Mouse (Mus musculus) heart, adult 2 months (tissue): ENCODE data around the gene Ints11. TPM values are rescaled to one million over a fixed set of nuclear protein-coding genes. Genes with fewer than 3 reads are reported as not detected.

Experiments used
- DNase-seq, 2 experiments: peaks; one replicate each; pipeline ENCODE4 v3.0.0; 2021
- H3K27ac ChIP-seq: fragments of 200-600 bp; 2 replicates; pipeline ENCODE4 v1.8.1; 2022
- H3K27me3 ChIP-seq: fragments of 200-500 bp; 2 replicates; pipeline ENCODE4 v1.6.1; 2012; ENCODE audit warnings: mild to moderate bottlenecking, low read length, inconsistent platforms, mixed read lengths; ENCODE audit not compliant: control insufficient read depth, insufficient read depth
- H3K36me3 ChIP-seq: fragments of 200-500 bp; 2 replicates; pipeline ENCODE4 v1.6.1; 2012; ENCODE audit warnings: low read length, inconsistent platforms; ENCODE audit not compliant: control insufficient read depth, insufficient read depth
- H3K4me1 ChIP-seq: fragments of 200-500 bp; 2 replicates; pipeline ENCODE4 v1.6.1; 2011; ENCODE audit warnings: low read length; ENCODE audit not compliant: control insufficient read depth, insufficient read depth
- H3K4me3 ChIP-seq: fragments of 200-600 bp; 2 replicates; pipeline ENCODE4 v1.8.1; 2022
- H3K79me2 ChIP-seq: fragments of 200-500 bp; replicated peaks from 2 replicates; pipeline ENCODE4 v1.6.1; 2012; ENCODE audit warnings: mild to moderate bottlenecking, inconsistent platforms, low read length, moderate library complexity, mixed read lengths; ENCODE audit not compliant: control insufficient read depth, insufficient read depth
- H3K9ac ChIP-seq: fragments of 200-500 bp; 2 replicates; pipeline ENCODE4 v1.6.1; 2012; ENCODE audit warnings: low read depth, mild to moderate bottlenecking, control low read depth, inconsistent platforms, low read length, mixed read lengths
- CTCF ChIP-seq: fragments of 200-600 bp; IDR thresholded peaks from 2 replicates; pipeline ENCODE4 v1.8.1; 2022; ENCODE audit warnings: antibody characterized with exemption, mild to moderate bottlenecking, moderate library complexity
- EP300 ChIP-seq: fragments of 200-500 bp; IDR thresholded peaks from 2 replicates; pipeline ENCODE4 v1.6.1; 2011; ENCODE audit warnings: low read depth, low read length, control low read depth; ENCODE audit not compliant: insufficient read depth
- POLR2A ChIP-seq: fragments of 200-500 bp; IDR thresholded peaks from 2 replicates; pipeline ENCODE4 v1.6.1; 2011; ENCODE audit warnings: mild to moderate bottlenecking, low read depth, low read length, control low read depth; ENCODE audit not compliant: insufficient read depth
- WGBS: fragments of 180-500 bp; shearing (Covaris S2); methylation state at CpG from one replicate; pipeline ENCODE4 v1.1.7; 2018; 5-methylcytosine and 5-hydroxymethylcytosine counted together
- intact Hi-C: fragments of 180-260 bp; cut with DNase I; formaldehyde crosslinking; loops from one replicate; pipeline ENCODE4 v1.15.1; 2025
- polyA plus RNA-seq: library from polyadenylated mRNA; depleted of rRNA; stranded (reverse); fragments of >200 nt; gene quantifications from 2 replicates; pipeline ENCODE4 v1.2.3, GENCODE M21; 2012
- total RNA-seq, 2 experiments: library from RNA; stranded (reverse); gene quantifications; 2 replicates each; pipeline ENCODE4 v1.2.3; 2021

Ints11 gene
- total and polyA plus RNA-seq, 3 experiments, result 15.3 to 17.4 (median 15.8) TPM

GRCm38 (mm10) chr4:155838187-155839153, 30.9 kb upstream of the Ints11 start:
- intact Hi-C loops, result no loop called here
- DNase-seq, result peak; percentile 65 to 70
- Histone ChIP-seq H3K36me3 (peaks cover 2% of the 10 kb centered on the region; the same call in 1 of the 2 replicates), H3K27ac (peak overlapping the region; percentile 84), H3K4me1 (peaks cover 23% of the 10 kb centered on the region), H3K4me3 (no peak overlapping the region), H3K9ac (peak overlapping the region; percentile 34; the same call in 1 of the 2 replicates), H3K27me3 (no peaks in the 10 kb centered on the region), H3K79me2 (no peaks in the 10 kb centered on the region)
- 33% methylated on average over 8 of the region's 8 CpGs for WGBS
- TF ChIP-seq CTCF, result no peak
- TF ChIP-seq POLR2A, result 0 out of 2 replicates have a peak, but pooled peaks have one; percentile 10
- TF ChIP-seq EP300, result peak; percentile 54; the same call in 1 of the 2 replicates

GRCm38 (mm10) chr4:155839483-155839910, 29.8 kb upstream of the Ints11 start, which contains the start of gene Mxra8:
Mxra8 (plus strand) TSS chr4:155839680.
- intact Hi-C loops, result no loop called here
- TF ChIP-seq CTCF (no peak), POLR2A (peak; percentile 80), EP300 (peak; percentile 53; the same call in 1 of the 2 replicates)
- no peaks in the 10 kb centered on the region for H3K27me3 ChIP-seq
- peaks cover 19% of the 10 kb centered on the region for H3K4me1 ChIP-seq
- H3K36me3 ChIP-seq, result no peaks in the 10 kb centered on the region
- DNase-seq, result peak; percentile 87 to 92
- peak within 1 kb of the TSS; percentile 80 for H3K9ac ChIP-seq
- H3K79me2 ChIP-seq, result no peaks in the 10 kb centered on the region
- 27% methylated on average over 16 of the region's 16 CpGs for WGBS
- H3K4me3 ChIP-seq, result peak within 1 kb of the TSS; percentile 53
- H3K27ac ChIP-seq, result peak within 1 kb of the TSS; percentile 84

GRCm38 (mm10) chr4:155840076-155841002, 29.0 kb upstream of the Ints11 start:
- DNase-seq, result peak in 1 of 2 experiments; percentile 19
- TF ChIP-seq CTCF, result no peak
- no peak for TF ChIP-seq EP300
- no peak for TF ChIP-seq POLR2A
- intact Hi-C loops, result no loop called here
- 12% methylated on average over 8 of the region's 8 CpGs for WGBS
- Histone ChIP-seq H3K4me1 (peaks cover 19% of the 10 kb centered on the region), H3K9ac (peak overlapping the region; percentile 80), H3K79me2 (no peaks in the 10 kb centered on the region), H3K27me3 (no peaks in the 10 kb centered on the region), H3K27ac (peak overlapping the region; percentile 79), H3K36me3 (no peaks in the 10 kb centered on the region), H3K4me3 (peak overlapping the region; percentile 53)

- Histone ChIP-seq H3K27ac (peak overlapping the region; percentile 79), H3K79me2 (no peaks in the 10 kb centered on the region), H3K4me3 (peak overlapping the region; percentile 53), H3K27me3 (no peaks in the 10 kb centered on the region), H3K36me3 (no peaks in the 10 kb centered on the region), H3K4me1 (peaks cover 19% of the 10 kb centered on the region), H3K9ac (peak overlapping the region; percentile 80)
- intact Hi-C loops, result no loop called here
- peak; percentile 74 to 76 for DNase-seq
- TF ChIP-seq POLR2A, result peak; percentile 36; the same call in 1 of the 2 replicates
- TF ChIP-seq EP300, result no peak
- peak; percentile 61 for TF ChIP-seq CTCF
- under 1% methylated on average over 32 of the region's 32 CpGs for WGBS
Observed at GRCm38 (mm10) chr4:155841003-155841454, 28.3 kb upstream of the Ints11 start.

- Histone ChIP-seq H3K36me3 (no peaks in the 10 kb centered on the region), H3K27ac (no peak overlapping the region), H3K9ac (no peak overlapping the region), H3K4me1 (peaks cover 23% of the 10 kb centered on the region), H3K4me3 (no peak overlapping the region), H3K79me2 (no peaks in the 10 kb centered on the region), H3K27me3 (no peaks in the 10 kb centered on the region)
- intact Hi-C loops, result no loop called here
- TF ChIP-seq EP300 (no peak), POLR2A (no peak), CTCF (no peak)
- peak; percentile 19 to 27 for DNase-seq
- WGBS, result 65% methylated on average over 38 of the region's 38 CpGs
Observed at GRCm38 (mm10) chr4:155841651-155842270, 27.6 kb upstream of the Ints11 start.
